Mouse (Mus musculus): Measurements from ENCODE around the gene Gm8994. TPM values are rescaled to one million over a fixed set of nuclear protein-coding genes. Genes with fewer than 3 reads are reported as not detected.
A peak's percentile ranks its signal among the peaks of the same experiment; 100 is the strongest.
"Not testable (repeated sequence)": the region's sequence is repeated elsewhere in the genome, so short reads cannot be mapped to it uniquely, and the experiment has no call there.

Gm8994 gene
- polyA plus RNA-seq, 1 experiment from 2014 or later: not detected

DNA sequence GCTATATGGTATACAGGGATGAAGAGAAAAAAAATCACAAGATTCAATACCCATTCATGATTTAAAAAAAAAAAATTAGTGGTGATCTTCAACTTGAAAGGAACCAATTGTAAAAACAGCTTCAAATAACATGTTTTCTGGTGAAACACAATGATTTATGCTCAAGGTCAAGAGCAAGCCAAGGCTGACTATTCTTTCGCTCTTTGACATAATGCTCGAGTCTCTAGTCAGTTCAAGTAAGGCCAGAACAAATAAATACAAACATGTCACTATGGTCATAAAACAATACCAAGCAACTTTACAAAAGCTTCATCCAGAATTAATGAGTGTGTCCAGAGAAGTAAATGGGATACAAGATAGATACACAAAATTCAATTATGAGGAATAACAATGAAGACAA lies 31.1 kb upstream of the Gm8994 start:
- WGBS: 64% methylated on average over 2 of the region's 2 CpGs
- Histone ChIP-seq H3K4me1 (replicated peaks; ENCODE audit: control insufficient read depth, insufficient read depth, low read length) (no peaks in the 10 kb centered on the region), H3K9me3 (ENCODE audit: control insufficient read depth, low read length) (peaks cover 3% of the 10 kb centered on the region; the same call in 1 of the 2 replicates), H3K4me3 (ENCODE audit: low read length) (no peak overlapping the region), H3K9ac (ENCODE audit: low read length) (no peak overlapping the region), H3K36me3 (ENCODE audit: control insufficient read depth, insufficient read depth, low read length) (no peaks in the 10 kb centered on the region), H3K27me3 (ENCODE audit: control insufficient read depth, insufficient read depth, low read depth, low read length) (no peaks in the 10 kb centered on the region), H3K4me2 (ENCODE audit: low read depth, low read length) (no peak overlapping the region), H3K27ac (ENCODE audit: low read length) (no peak overlapping the region)
- no peak for ATAC-seq (ENCODE audit: low read depth)

DNA sequence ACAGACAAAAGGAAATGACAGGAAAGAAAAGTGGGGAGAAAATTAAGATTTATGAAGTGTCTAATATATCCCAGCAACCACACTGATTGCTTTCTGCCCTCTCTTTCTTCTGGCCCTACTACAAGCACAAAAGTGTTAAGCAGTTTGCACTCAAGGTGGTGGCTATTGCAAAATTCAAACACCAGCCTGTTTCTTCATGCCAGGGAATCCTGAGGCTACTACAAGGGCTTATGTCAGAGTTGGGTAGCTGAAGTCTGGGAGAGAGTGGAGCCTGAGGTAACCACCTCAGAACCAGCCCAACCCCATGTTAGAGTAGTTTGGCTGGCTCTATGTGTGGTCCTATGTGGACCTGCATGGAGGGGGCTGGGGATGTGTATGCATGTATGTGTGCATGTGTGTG lies 23.8 kb upstream of the Gm8994 start:
- ATAC-seq (ENCODE audit: low read depth): peak; percentile 43; the same call in 1 of the 2 replicates
- Histone ChIP-seq H3K9ac (ENCODE audit: low read length) (no peak overlapping the region), H3K36me3 (ENCODE audit: control insufficient read depth, insufficient read depth, low read length) (no peaks in the 10 kb centered on the region), H3K9me3 (ENCODE audit: control insufficient read depth, low read length) (no peaks in the 10 kb centered on the region), H3K4me1 (replicated peaks; ENCODE audit: control insufficient read depth, insufficient read depth, low read length) (no peaks in the 10 kb centered on the region), H3K4me2 (ENCODE audit: low read depth, low read length) (no peak overlapping the region), H3K27me3 (ENCODE audit: control insufficient read depth, insufficient read depth, low read depth, low read length) (no peaks in the 10 kb centered on the region), H3K4me3 (ENCODE audit: low read length) (no peak overlapping the region), H3K27ac (ENCODE audit: low read length) (no peak overlapping the region)

DNA sequence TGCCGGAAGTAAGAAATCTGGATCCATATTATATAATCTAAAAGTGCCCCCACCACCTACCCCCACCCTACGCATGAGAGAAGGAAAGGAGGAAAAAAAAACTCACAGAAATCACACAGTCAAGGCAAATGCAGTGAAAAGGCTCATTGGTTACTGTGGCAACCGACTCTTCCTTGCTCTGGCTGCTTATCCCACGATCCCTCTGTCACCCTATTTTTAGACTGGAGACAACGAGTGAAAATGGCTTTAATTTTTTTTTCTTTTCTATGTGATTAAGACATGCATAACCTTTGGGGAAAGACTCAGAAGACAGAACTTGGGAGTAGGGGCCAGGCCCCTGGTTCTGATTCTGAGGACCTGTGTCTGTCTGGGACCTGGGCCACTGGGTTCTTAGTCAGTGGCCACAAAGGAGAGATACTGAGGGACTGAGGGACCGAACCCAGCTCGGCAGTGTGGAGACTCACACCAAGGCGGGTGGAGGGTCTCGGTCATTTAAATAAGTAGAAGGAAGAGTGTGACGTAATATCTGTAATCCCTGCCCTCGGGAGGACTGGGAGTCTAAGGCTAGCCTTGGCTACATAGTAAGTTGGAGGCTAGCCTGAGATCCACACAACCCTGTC lies 22.9 kb upstream of the Gm8994 start:
- Histone ChIP-seq H3K4me3 (ENCODE audit: low read length) (no peak overlapping the region), H3K9ac (ENCODE audit: low read length) (no peak overlapping the region), H3K4me1 (replicated peaks; ENCODE audit: control insufficient read depth, insufficient read depth, low read length) (no peaks in the 10 kb centered on the region), H3K9me3 (ENCODE audit: control insufficient read depth, low read length) (no peaks in the 10 kb centered on the region), H3K27ac (ENCODE audit: low read length) (no peak overlapping the region), H3K36me3 (ENCODE audit: control insufficient read depth, insufficient read depth, low read length) (no peaks in the 10 kb centered on the region), H3K4me2 (ENCODE audit: low read depth, low read length) (no peak overlapping the region), H3K27me3 (ENCODE audit: control insufficient read depth, insufficient read depth, low read depth, low read length) (no peaks in the 10 kb centered on the region)
- 68% methylated on average over 11 of the region's 11 CpGs for WGBS
- no peak for ATAC-seq (ENCODE audit: low read depth)

DNA sequence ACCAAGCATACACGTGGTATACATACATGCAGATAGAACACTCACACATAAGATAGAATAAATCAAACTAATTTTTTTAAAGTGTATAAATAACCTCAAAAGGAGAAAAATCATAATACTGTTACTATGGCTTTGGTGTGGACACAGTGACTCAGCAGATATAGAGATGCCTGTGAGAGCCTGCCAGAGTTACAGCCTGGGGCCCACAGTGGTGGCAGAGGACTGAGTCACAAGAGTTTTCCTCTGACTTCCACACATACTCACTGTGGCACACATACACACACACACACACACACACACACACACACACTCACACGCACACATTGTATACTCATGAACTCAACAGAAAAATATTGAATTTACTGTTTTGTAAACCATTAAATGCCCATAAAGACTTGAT lies 17.9 kb upstream of the Gm8994 start:
- H3K4me3 ChIP-seq (ENCODE audit: low read length): no peak overlapping the region
- H3K27me3 ChIP-seq (ENCODE audit: control insufficient read depth, insufficient read depth, low read depth, low read length): no peaks in the 10 kb centered on the region
- no peak for ATAC-seq (ENCODE audit: low read depth)
- no peak overlapping the region for H3K4me2 ChIP-seq (ENCODE audit: low read depth, low read length)
- H3K36me3 ChIP-seq (ENCODE audit: control insufficient read depth, insufficient read depth, low read length): no peaks in the 10 kb centered on the region
- H3K9ac ChIP-seq (ENCODE audit: low read length): no peak overlapping the region
- WGBS: 90% methylated on average over 2 of the region's 2 CpGs
- H3K27ac ChIP-seq (ENCODE audit: low read length): no peak overlapping the region
- H3K4me1 ChIP-seq (replicated peaks; ENCODE audit: control insufficient read depth, insufficient read depth, low read length): no peaks in the 10 kb centered on the region
- H3K9me3 ChIP-seq (ENCODE audit: control insufficient read depth, low read length): no peaks in the 10 kb centered on the region

DNA sequence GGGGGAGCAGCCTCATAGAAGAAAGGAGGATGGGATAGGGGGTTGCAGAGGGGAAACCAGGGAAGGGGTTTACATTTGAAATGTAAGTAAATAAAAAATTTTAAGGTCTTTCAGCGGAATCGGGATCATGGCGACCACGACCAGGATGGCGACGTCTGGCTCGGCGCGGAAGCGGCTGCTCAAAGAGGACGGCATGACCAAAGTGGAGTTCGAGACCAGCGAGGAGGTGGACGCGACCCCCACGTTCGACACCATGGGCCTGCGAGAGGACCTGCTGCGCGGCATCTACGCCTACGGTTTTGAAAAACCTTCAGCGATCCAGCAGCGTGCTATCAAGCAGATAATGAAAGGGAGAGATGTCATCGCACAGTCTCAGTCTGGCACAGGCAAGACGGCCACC lies 1.1 kb downstream of the Gm8994 start:
- H3K36me3 ChIP-seq (ENCODE audit: control insufficient read depth, insufficient read depth, low read length); H3K4me1 ChIP-seq (replicated peaks; ENCODE audit: control insufficient read depth, insufficient read depth, low read length); H3K4me3 ChIP-seq (ENCODE audit: low read length); H3K4me2 ChIP-seq (ENCODE audit: low read depth, low read length); ATAC-seq (ENCODE audit: low read depth); H3K27me3 ChIP-seq (ENCODE audit: control insufficient read depth, insufficient read depth, low read depth, low read length); H3K9me3 ChIP-seq (ENCODE audit: control insufficient read depth, low read length); H3K27ac ChIP-seq (ENCODE audit: low read length); H3K9ac ChIP-seq (ENCODE audit: low read length): not testable (repeated sequence)
- WGBS: 95% methylated on average over 26 of the region's 26 CpGs

DNA sequence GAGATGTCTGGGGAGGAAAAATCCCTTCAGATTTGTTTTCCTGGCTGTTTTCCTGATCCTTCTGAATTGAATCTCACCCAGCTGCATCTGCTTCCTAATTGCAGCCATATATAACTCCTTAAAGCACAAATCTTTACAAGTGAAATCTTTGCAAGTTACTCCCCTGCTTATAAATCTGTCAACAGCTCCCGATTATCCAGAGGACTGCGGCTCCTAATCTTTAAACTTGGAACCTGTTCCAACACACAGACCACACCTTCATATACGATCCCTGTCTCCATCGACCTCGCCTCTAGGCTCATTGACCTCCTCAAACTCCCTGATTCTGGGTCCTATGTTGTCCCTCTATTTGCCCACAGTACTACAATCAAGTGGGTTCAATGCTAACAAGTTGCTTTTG lies 13.3 kb downstream of the Gm8994 start:
- Histone ChIP-seq H3K9ac (ENCODE audit: low read length) (no peak overlapping the region), H3K9me3 (ENCODE audit: control insufficient read depth, low read length) (no peaks in the 10 kb centered on the region), H3K4me3 (ENCODE audit: low read length) (no peak overlapping the region), H3K4me1 (replicated peaks; ENCODE audit: control insufficient read depth, insufficient read depth, low read length) (no peaks in the 10 kb centered on the region), H3K36me3 (ENCODE audit: control insufficient read depth, insufficient read depth, low read length) (no peaks in the 10 kb centered on the region), H3K27ac (ENCODE audit: low read length) (no peak overlapping the region), H3K27me3 (ENCODE audit: control insufficient read depth, insufficient read depth, low read depth, low read length) (no peaks in the 10 kb centered on the region), H3K4me2 (ENCODE audit: low read depth, low read length) (no peak overlapping the region)
- ATAC-seq (ENCODE audit: low read depth): no peak
- WGBS: 41% methylated on average over 5 of the region's 5 CpGs

DNA sequence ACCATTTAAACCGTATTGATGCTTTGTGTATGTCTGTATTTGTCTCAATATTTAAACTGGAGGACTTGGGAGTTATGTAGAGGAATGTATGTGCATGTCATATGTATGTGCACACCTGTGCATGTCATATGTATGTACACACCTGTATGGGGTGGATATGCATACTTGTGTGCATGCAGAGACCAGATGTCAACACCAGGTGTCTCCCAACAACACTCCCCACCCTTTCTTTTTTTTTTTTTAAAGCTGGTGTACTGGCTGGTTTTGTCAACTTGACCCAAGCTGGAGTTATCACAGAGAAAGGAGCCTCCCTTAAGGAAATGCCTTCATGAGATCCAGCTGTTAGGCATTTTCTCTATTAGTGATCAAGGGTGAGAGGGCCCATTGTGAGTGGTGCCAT lies 13.8 kb downstream of the Gm8994 start:
- no peak for ATAC-seq (ENCODE audit: low read depth)
- WGBS: 67% methylated on average over 1 of the region's 1 CpGs
- H3K27ac ChIP-seq (ENCODE audit: low read length): no peak overlapping the region
- H3K9ac ChIP-seq (ENCODE audit: low read length): no peak overlapping the region
- no peak overlapping the region for H3K4me3 ChIP-seq (ENCODE audit: low read length)
- no peaks in the 10 kb centered on the region for H3K4me1 ChIP-seq (replicated peaks; ENCODE audit: control insufficient read depth, insufficient read depth, low read length)
- no peaks in the 10 kb centered on the region for H3K9me3 ChIP-seq (ENCODE audit: control insufficient read depth, low read length)
- no peaks in the 10 kb centered on the region for H3K27me3 ChIP-seq (ENCODE audit: control insufficient read depth, insufficient read depth, low read depth, low read length)
- no peak overlapping the region for H3K4me2 ChIP-seq (ENCODE audit: low read depth, low read length)
- no peaks in the 10 kb centered on the region for H3K36me3 ChIP-seq (ENCODE audit: control insufficient read depth, insufficient read depth, low read length)

DNA sequence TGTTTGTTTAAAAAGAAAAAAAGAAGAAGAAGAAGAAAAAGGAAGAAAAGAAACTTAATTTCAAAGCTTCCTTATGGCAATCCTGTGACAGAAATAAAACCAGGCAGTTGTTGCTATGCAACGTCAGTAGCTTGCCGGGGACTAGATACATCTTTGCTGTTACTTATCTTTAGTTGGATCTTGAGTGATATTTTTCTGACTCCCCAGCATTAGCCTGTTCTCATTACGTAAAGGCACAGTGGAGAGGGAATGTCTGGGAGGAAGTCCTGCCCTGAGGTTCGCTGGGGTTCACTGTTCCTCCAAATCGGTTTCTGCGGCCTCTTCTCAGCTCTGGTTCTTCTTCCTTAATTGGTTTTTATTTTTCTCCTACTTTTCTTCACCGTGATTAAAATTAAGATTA lies 16.5 kb downstream of the Gm8994 start:
- no peak overlapping the region for H3K27ac ChIP-seq (ENCODE audit: low read length)
- no peak for ATAC-seq (ENCODE audit: low read depth)

DNA sequence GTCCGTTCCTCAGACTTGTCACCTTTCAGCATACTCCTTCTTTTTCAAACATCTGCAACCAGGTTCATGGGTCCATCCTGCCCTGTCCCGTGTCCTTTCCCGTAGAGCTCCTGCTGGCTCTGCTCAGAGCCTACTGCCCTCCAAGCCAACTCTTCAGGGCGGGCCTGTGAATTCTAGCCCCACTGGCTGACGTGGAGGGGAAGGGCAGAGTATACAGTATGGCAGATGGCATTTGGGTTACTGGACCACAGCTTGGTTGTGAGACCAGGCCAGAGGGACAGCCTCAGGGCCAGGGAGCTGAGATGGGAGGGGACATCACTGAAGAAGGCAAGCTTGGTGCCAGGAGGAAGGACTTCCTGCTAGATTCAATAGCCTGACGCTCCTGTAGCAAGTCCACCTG lies 17.7 kb downstream of the Gm8994 start:
- Histone ChIP-seq H3K4me3 (ENCODE audit: low read length) (no peak overlapping the region), H3K27me3 (ENCODE audit: control insufficient read depth, insufficient read depth, low read depth, low read length) (no peaks in the 10 kb centered on the region), H3K27ac (ENCODE audit: low read length) (no peak overlapping the region), H3K4me1 (replicated peaks; ENCODE audit: control insufficient read depth, insufficient read depth, low read length) (no peaks in the 10 kb centered on the region), H3K9me3 (ENCODE audit: control insufficient read depth, low read length) (no peaks in the 10 kb centered on the region), H3K36me3 (ENCODE audit: control insufficient read depth, insufficient read depth, low read length) (no peaks in the 10 kb centered on the region), H3K9ac (ENCODE audit: low read length) (no peak overlapping the region), H3K4me2 (ENCODE audit: low read depth, low read length) (no peak overlapping the region)
- ATAC-seq (ENCODE audit: low read depth): no peak
- 85% methylated on average over 6 of the region's 6 CpGs for WGBS

More for the DNA sequence above, 16.5 kb downstream of the Gm8994 start:
- H3K4me1 ChIP-seq (replicated peaks; ENCODE audit: control insufficient read depth, insufficient read depth, low read length): no peaks in the 10 kb centered on the region
- no peaks in the 10 kb centered on the region for H3K9me3 ChIP-seq (ENCODE audit: control insufficient read depth, low read length)
- 72% methylated on average over 7 of the region's 7 CpGs for WGBS
- H3K4me3 ChIP-seq (ENCODE audit: low read length): no peak overlapping the region
- H3K4me2 ChIP-seq (ENCODE audit: low read depth, low read length): no peak overlapping the region
- no peak overlapping the region for H3K9ac ChIP-seq (ENCODE audit: low read length)
- H3K36me3 ChIP-seq (ENCODE audit: control insufficient read depth, insufficient read depth, low read length): no peaks in the 10 kb centered on the region
- H3K27me3 ChIP-seq (ENCODE audit: control insufficient read depth, insufficient read depth, low read depth, low read length): no peaks in the 10 kb centered on the region

DNA sequence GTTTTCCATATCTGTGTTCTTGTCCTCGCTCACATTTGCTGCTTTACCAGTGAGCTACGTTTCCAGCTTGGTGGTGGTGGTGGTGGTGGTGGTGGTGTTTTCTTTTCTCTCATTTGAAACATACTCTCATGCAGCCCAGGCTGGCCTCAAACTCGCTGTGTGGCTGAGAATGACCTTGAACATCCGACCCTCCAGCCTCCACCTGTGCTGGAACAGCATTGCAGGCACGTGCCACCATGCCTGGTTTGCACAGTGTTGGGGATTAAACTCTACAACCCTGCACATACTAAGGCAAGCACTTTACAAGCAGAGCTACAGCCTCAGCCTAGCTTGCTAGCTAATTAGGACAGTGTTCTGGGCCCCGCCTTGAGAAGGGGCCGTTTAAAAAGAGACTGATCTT lies 18.3 kb downstream of the Gm8994 start:
- Histone ChIP-seq H3K4me2 (ENCODE audit: low read depth, low read length) (no peak overlapping the region), H3K4me1 (replicated peaks; ENCODE audit: control insufficient read depth, insufficient read depth, low read length) (no peaks in the 10 kb centered on the region), H3K27me3 (ENCODE audit: control insufficient read depth, insufficient read depth, low read depth, low read length) (no peaks in the 10 kb centered on the region), H3K9ac (ENCODE audit: low read length) (no peak overlapping the region), H3K27ac (ENCODE audit: low read length) (no peak overlapping the region), H3K9me3 (ENCODE audit: control insufficient read depth, low read length) (no peaks in the 10 kb centered on the region), H3K4me3 (ENCODE audit: low read length) (no peak overlapping the region), H3K36me3 (ENCODE audit: control insufficient read depth, insufficient read depth, low read length) (no peaks in the 10 kb centered on the region)
- WGBS: 75% methylated on average over 7 of the region's 7 CpGs
- no peak for ATAC-seq (ENCODE audit: low read depth)
